Mouse (Mus musculus) heart, adult 2 months (tissue): ENCODE measurements at regions not wholly inside any gene's neighbourhood (a gene's known extent, or its start where the extent isn't known, plus 50 kb on each side); places are given as distances from the start of the nearest gene placed in this dataset.

Source experiments
- DNase-seq, 2 experiments: peaks; one replicate each; pipeline ENCODE4 v3.0.0; 2021
- H3K27ac ChIP-seq: fragments of 200-600 bp; 2 replicates; pipeline ENCODE4 v1.8.1; 2022
- H3K27me3 ChIP-seq: fragments of 200-500 bp; 2 replicates; pipeline ENCODE4 v1.6.1; 2012; ENCODE audit warnings: mild to moderate bottlenecking, low read length, inconsistent platforms, mixed read lengths; ENCODE audit not compliant: control insufficient read depth, insufficient read depth
- H3K36me3 ChIP-seq: fragments of 200-500 bp; 2 replicates; pipeline ENCODE4 v1.6.1; 2012; ENCODE audit warnings: low read length, inconsistent platforms; ENCODE audit not compliant: control insufficient read depth, insufficient read depth
- H3K4me1 ChIP-seq: fragments of 200-500 bp; 2 replicates; pipeline ENCODE4 v1.6.1; 2011; ENCODE audit warnings: low read length; ENCODE audit not compliant: control insufficient read depth, insufficient read depth
- H3K4me3 ChIP-seq: fragments of 200-600 bp; 2 replicates; pipeline ENCODE4 v1.8.1; 2022
- H3K79me2 ChIP-seq: fragments of 200-500 bp; replicated peaks from 2 replicates; pipeline ENCODE4 v1.6.1; 2012; ENCODE audit warnings: mild to moderate bottlenecking, inconsistent platforms, low read length, moderate library complexity, mixed read lengths; ENCODE audit not compliant: control insufficient read depth, insufficient read depth
- H3K9ac ChIP-seq: fragments of 200-500 bp; 2 replicates; pipeline ENCODE4 v1.6.1; 2012; ENCODE audit warnings: low read depth, mild to moderate bottlenecking, control low read depth, inconsistent platforms, low read length, mixed read lengths
- CTCF ChIP-seq: fragments of 200-600 bp; IDR thresholded peaks from 2 replicates; pipeline ENCODE4 v1.8.1; 2022; ENCODE audit warnings: antibody characterized with exemption, mild to moderate bottlenecking, moderate library complexity
- EP300 ChIP-seq: fragments of 200-500 bp; IDR thresholded peaks from 2 replicates; pipeline ENCODE4 v1.6.1; 2011; ENCODE audit warnings: low read depth, low read length, control low read depth; ENCODE audit not compliant: insufficient read depth
- POLR2A ChIP-seq: fragments of 200-500 bp; IDR thresholded peaks from 2 replicates; pipeline ENCODE4 v1.6.1; 2011; ENCODE audit warnings: mild to moderate bottlenecking, low read depth, low read length, control low read depth; ENCODE audit not compliant: insufficient read depth
- WGBS: fragments of 180-500 bp; shearing (Covaris S2); methylation state at CpG from one replicate; pipeline ENCODE4 v1.1.7; 2018; 5-methylcytosine and 5-hydroxymethylcytosine counted together
- intact Hi-C: fragments of 180-260 bp; cut with DNase I; formaldehyde crosslinking; loops from one replicate; pipeline ENCODE4 v1.15.1; 2025

- H3K27me3 ChIP-seq = no peaks in the 10 kb centered on the region
- H3K79me2 ChIP-seq = no peaks in the 10 kb centered on the region
- intact Hi-C loops = no loop called here
- no peak for DNase-seq
- WGBS = 85% methylated on average over 3 of the region's 3 CpGs
- H3K9ac ChIP-seq = no peak overlapping the region
- no peak overlapping the region for H3K27ac ChIP-seq
- no peaks in the 10 kb centered on the region for H3K4me1 ChIP-seq
- no peak overlapping the region for H3K4me3 ChIP-seq
- H3K36me3 ChIP-seq = no peaks in the 10 kb centered on the region
- no peak for TF ChIP-seq POLR2A
- no peak for TF ChIP-seq CTCF
- TF ChIP-seq EP300 = no peak
These were observed 303.9 kb downstream of the Dcdc2c start for GRCm38 (mm10) chr12:28248287-28248686.

- no peaks in the 10 kb centered on the region for H3K27me3 ChIP-seq
- H3K79me2 ChIP-seq = no peaks in the 10 kb centered on the region
- H3K36me3 ChIP-seq = no peaks in the 10 kb centered on the region
- TF ChIP-seq EP300 (no peak), POLR2A (no peak), CTCF (no peak)
- intact Hi-C loops = no loop called here
- DNase-seq = no peak
- no peak overlapping the region for H3K27ac ChIP-seq
- H3K4me3 ChIP-seq = no peak overlapping the region
- H3K9ac ChIP-seq = no peak overlapping the region
- no peaks in the 10 kb centered on the region for H3K4me1 ChIP-seq
- WGBS = 75% methylated on average over 5 of the region's 5 CpGs
These were observed 314.2 kb downstream of the Dcdc2c start for GRCm38 (mm10) chr12:28238016-28238415.

GRCm38 (mm10) chr12:28237041-28237440 is 315.2 kb downstream of the Dcdc2c start:
- no peak for DNase-seq
- H3K36me3 ChIP-seq = no peaks in the 10 kb centered on the region
- no peaks in the 10 kb centered on the region for H3K4me1 ChIP-seq
- H3K4me3 ChIP-seq = no peak overlapping the region
- TF ChIP-seq CTCF = no peak
- no peak for TF ChIP-seq EP300
- no peak for TF ChIP-seq POLR2A
- H3K79me2 ChIP-seq = no peaks in the 10 kb centered on the region
- H3K9ac ChIP-seq = no peak overlapping the region
- H3K27me3 ChIP-seq = no peaks in the 10 kb centered on the region
- intact Hi-C loops = no loop called here
- H3K27ac ChIP-seq = no peak overlapping the region
- WGBS = 74% methylated on average over 4 of the region's 4 CpGs

GRCm38 (mm10) chr12:28202847-28203246 is 349.4 kb downstream of the Dcdc2c start:
- no peak for DNase-seq
- no peak overlapping the region for H3K4me3 ChIP-seq
- H3K9ac ChIP-seq = no peak overlapping the region
- 74% methylated on average over 1 of the region's 1 CpGs for WGBS
- H3K27me3 ChIP-seq = no peaks in the 10 kb centered on the region
- no peaks in the 10 kb centered on the region for H3K79me2 ChIP-seq
- TF ChIP-seq CTCF (no peak), POLR2A (no peak), EP300 (no peak)
- intact Hi-C loops = no loop called here
- H3K27ac ChIP-seq = no peak overlapping the region
- H3K36me3 ChIP-seq = no peaks in the 10 kb centered on the region
- H3K4me1 ChIP-seq = no peaks in the 10 kb centered on the region

- intact Hi-C loops = no loop called here
- Histone ChIP-seq H3K27ac (no peak overlapping the region), H3K4me1 (no peaks in the 10 kb centered on the region), H3K79me2 (no peaks in the 10 kb centered on the region), H3K9ac (no peak overlapping the region), H3K4me3 (no peak overlapping the region), H3K36me3 (no peaks in the 10 kb centered on the region), H3K27me3 (no peaks in the 10 kb centered on the region)
- DNase-seq = no peak
- TF ChIP-seq POLR2A = no peak
- no peak for TF ChIP-seq CTCF
- no peak for TF ChIP-seq EP300
These were observed 365.5 kb downstream of the Dcdc2c start for GRCm38 (mm10) chr12:28186695-28187094.

- no peak for TF ChIP-seq EP300
- TF ChIP-seq CTCF = peak; percentile 28; the same call in 1 of the 2 replicates
- intact Hi-C loops = no loop called here
- no peak overlapping the region for H3K4me3 ChIP-seq
- H3K4me1 ChIP-seq = no peaks in the 10 kb centered on the region
- H3K79me2 ChIP-seq = no peaks in the 10 kb centered on the region
- no peaks in the 10 kb centered on the region for H3K27me3 ChIP-seq
- no peak for DNase-seq
- no peak overlapping the region for H3K27ac ChIP-seq
- 50% methylated on average over 2 of the region's 2 CpGs for WGBS
- H3K36me3 ChIP-seq = no peaks in the 10 kb centered on the region
- no peak overlapping the region for H3K9ac ChIP-seq
These were observed 370.9 kb downstream of the Dcdc2c start for GRCm38 (mm10) chr12:28181265-28181664.
